Comparison of ENCODE assay signal across 26 mouse cellular contexts in the genomic region with DNA sequence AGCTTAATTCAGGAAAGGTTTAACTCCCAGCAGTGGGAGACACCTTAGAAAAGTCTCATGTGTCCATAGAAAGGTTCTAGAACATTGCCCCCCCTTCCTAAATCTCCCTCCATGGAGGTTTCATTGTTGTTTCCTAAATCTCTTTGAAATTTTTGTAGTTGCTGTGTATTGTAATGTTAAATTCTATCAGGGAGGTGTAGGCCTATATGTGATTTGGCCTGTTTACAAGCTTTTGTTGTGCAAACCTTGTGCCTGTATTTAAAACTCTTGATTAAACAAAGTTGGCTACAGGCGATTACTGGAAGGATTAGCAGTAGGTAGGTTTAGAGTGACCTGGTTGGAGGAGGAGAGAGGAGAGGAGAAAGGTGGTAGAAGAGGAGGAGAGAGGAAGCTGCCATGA. TPM values are rescaled to one million over a fixed set of nuclear protein-coding genes. Genes with fewer than 3 reads are reported as not detected.
A peak's percentile ranks its signal among the peaks of the same experiment; 100 is the strongest.
DNase-seq lines count a peak whose midpoint lies in the region; ATAC-seq and TF ChIP-seq lines count a peak whose summit lies in the region.
"Had no signal": no experiment of that assay in that cellular context is flagged by ENCODE, and none has a peak within 500 bp of the region (broad histone marks: within the 10 kb centered on the region; RNA-seq: fewer than 3 reads in every experiment).

No protein-coding gene starts in this region.

- intact Hi-C loops in left cerebral cortex, postnatal 36 days (cut with DNase I): no loop called here

- peaks cover 1% of the 10 kb centered on the region for H3K4me1 ChIP-seq in ES-Bruce4 (ENCODE audit: control insufficient read depth, insufficient read depth, low read length)
- H3K4me1 ChIP-seq in forebrain, embryonic 16.5 days (replicated peaks; ENCODE audit: control insufficient read depth, insufficient read depth, low read length): no peaks in the 10 kb centered on the region
- H3K4me1 ChIP-seq in forebrain, embryonic 10.5 days: no peaks in the 10 kb centered on the region

- no peak overlapping the region for H3K4me2 ChIP-seq in forebrain, embryonic 16.5 days (ENCODE audit: low read length)

- TF ChIP-seq POLR2A in ES-Bruce4 (IDR thresholded peaks at IDR 0.05; ENCODE audit: insufficient read depth, low read length): no peak

- no peak for TF ChIP-seq EP300 in ES-Bruce4 (IDR thresholded peaks at IDR 0.05; ENCODE audit: insufficient read depth, low read depth, low read length)

- H3K4me3 ChIP-seq in ES-Bruce4 (ENCODE audit: low read depth, low read length): no peak overlapping the region
- no peak overlapping the region for H3K4me3 ChIP-seq in forebrain, embryonic 16.5 days (replicated peaks; ENCODE audit: low read length)
- no peak overlapping the region for H3K4me3 ChIP-seq in forebrain, embryonic 10.5 days

- H3K27me3 ChIP-seq in ES-Bruce4 (ENCODE audit: control insufficient read depth, insufficient read depth, low read length, poor library complexity, severe bottlenecking): no peaks in the 10 kb centered on the region
- H3K27me3 ChIP-seq in forebrain, embryonic 16.5 days (replicated peaks; ENCODE audit: control insufficient read depth, insufficient read depth, low read length): no peaks in the 10 kb centered on the region
- H3K27me3 ChIP-seq in forebrain, embryonic 10.5 days (ENCODE audit: poor library complexity, severe bottlenecking): no peaks in the 10 kb centered on the region
- H3K27me3 ChIP-seq: CH12.LX had no signal

- no peak for TF ChIP-seq CTCF in ES-Bruce4 (IDR thresholded peaks at IDR 0.05; ENCODE audit: low read depth, low read length)

- no peak overlapping the region for H3K9ac ChIP-seq in ES-Bruce4 (ENCODE audit: low read depth, poor library complexity, severe bottlenecking)
- H3K9ac ChIP-seq in forebrain, embryonic 16.5 days (replicated peaks; ENCODE audit: low read depth, low read length): no peak overlapping the region

- 56% methylated on average over 1 of the region's 1 CpGs for WGBS in forebrain, embryonic 16.5 days
- 65% methylated on average over 1 of the region's 1 CpGs for WGBS in forebrain, embryonic 10.5 days

- peak; percentile 77 for DNase-seq in ES-CJ7 (ENCODE audit: low read depth, low spot score)
- peak; percentile 77 for DNase-seq in R1 (ENCODE audit: low read depth, low spot score)
- DNase-seq in ZHBTc4 (ENCODE audit: low read depth, low spot score): peak; percentile 77
- no peak for DNase-seq in lung, postnatal 4 days
- DNase-seq in left cerebral cortex, postnatal 36 days (ENCODE audit: low spot score in 2 of 2): no peak
- DNase-seq in forebrain, embryonic 10.5 days (ENCODE audit: extremely low spot score, low spot score): no peak
- DNase-seq: adrenal gland, adult 2 months; adrenal gland, adult 8-10 months; adrenal gland, postnatal 10 days; adrenal gland, postnatal 14 days; adrenal gland, postnatal 25 days; adrenal gland, postnatal 36 days; B cell, adult 2 months; cerebellum, adult 11 months; cerebellum, adult 11-12 months; cerebellum, adult 18-20 months; cerebellum, adult 2 months; cerebellum, adult 8-10 months; cerebellum, adult 9-10 months had no signal

- ATAC-seq in forebrain, embryonic 16.5 days: no peak
- ATAC-seq: activated CD4-positive, CD25-positive, alpha-beta regulatory T cell, adult 4 months; CD4-positive, CD25-positive, alpha-beta regulatory T cell, adult 4 months; Patski had no signal

- H3K36me3 ChIP-seq in ES-Bruce4 (ENCODE audit: control insufficient read depth, insufficient read depth, low read length, poor library complexity, severe bottlenecking): no peaks in the 10 kb centered on the region
- no peaks in the 10 kb centered on the region for H3K36me3 ChIP-seq in forebrain, embryonic 16.5 days (ENCODE audit: control insufficient read depth, insufficient read depth)
- no peaks in the 10 kb centered on the region for H3K36me3 ChIP-seq in forebrain, embryonic 10.5 days (replicated peaks)
- H3K36me3 ChIP-seq: G1E had no signal

- H3K9me3 ChIP-seq in ES-Bruce4 (replicated peaks; ENCODE audit: control insufficient read depth, insufficient read depth, low read length, poor library complexity, severe bottlenecking): peaks cover 8% of the 10 kb centered on the region
- H3K9me3 ChIP-seq in forebrain, embryonic 16.5 days (ENCODE audit: control insufficient read depth, low read length): no peaks in the 10 kb centered on the region
- no peaks in the 10 kb centered on the region for H3K9me3 ChIP-seq in forebrain, embryonic 10.5 days
- H3K9me3 ChIP-seq: G1E had no signal

- H3K27ac ChIP-seq in ES-Bruce4 (ENCODE audit: insufficient read depth, low read length): 0 out of 2 replicates have a peak overlapping the region, but pooled peaks have one; percentile 6
- H3K27ac ChIP-seq in forebrain, embryonic 16.5 days (ENCODE audit: low read length): no peak overlapping the region
- H3K27ac ChIP-seq in forebrain, embryonic 10.5 days: no peak overlapping the region

RNA-seq across cellular contexts. Expression of gene Kmt5b, which starts 9.4 kb away (rescaled TPM):
- polyA plus RNA-seq in ES-Bruce4 (2011; ENCODE audit: insufficient read depth, insufficient read length, low read depth, missing spikeins): 34.6 and 39.4 TPM in 2 replicates
- polyA plus RNA-seq in forebrain, embryonic 16.5 days (2015; fragmentation: Nextera tagmentation; extraction: Ambion mirVana): 56.7 and 58.5 TPM in 2 replicates
- total RNA-seq in left cerebral cortex, postnatal 36 days (2021): 10 to 100 TPM; 44.1 to 63.0 TPM
- 29.2 and 29.3 TPM in 2 replicates for polyA plus RNA-seq in forebrain, embryonic 10.5 days (2016; fragmentation: Nextera tagmentation; extraction: Ambion mirVana)

RNA-seq across cellular contexts. Expression of gene 1810055G02Rik, which starts 49.8 kb away (rescaled TPM):
- polyA plus RNA-seq in ES-Bruce4 (2011; ENCODE audit: insufficient read depth, insufficient read length, low read depth, missing spikeins): 30.7 and 31.8 TPM in 2 replicates
- 37.2 and 38.7 TPM in 2 replicates for polyA plus RNA-seq in forebrain, embryonic 16.5 days (2015; fragmentation: Nextera tagmentation; extraction: Ambion mirVana)
- total RNA-seq in left cerebral cortex, postnatal 36 days (2021): 10 to 100 TPM; 32.7 to 33.5 TPM
- polyA plus RNA-seq in forebrain, embryonic 10.5 days (2016; fragmentation: Nextera tagmentation; extraction: Ambion mirVana): 44.9 and 47.7 TPM in 2 replicates

Comparison
In these comparisons a context has a peak if more than half of its experiments do, and no peak if none do; other contexts are left out.
1. DNase-seq: peak in ES-CJ7 (single experiment), R1 (single experiment) and ZHBTc4 (single experiment); none in lung, postnatal 4 days (0 of 2), left cerebral cortex, postnatal 36 days (0 of 2) and forebrain, embryonic 10.5 days (single experiment).